Mouse (Mus musculus) layer of hippocampus, adult 2 months (tissue): ENCODE measurements around the gene Sft2d1. TPM values are rescaled to one million over a fixed set of nuclear protein-coding genes. Genes with fewer than 3 reads are reported as not detected.
A peak's percentile ranks its signal among the peaks of the same experiment; 100 is the strongest.

Experiments used
- DNase-seq, 2 experiments: peaks; one replicate each; pipeline ENCODE4 v3.0.0; 2022; ENCODE audit warnings: low spot score in 2 of 2
- H3K27ac ChIP-seq: fragments of 200-600 bp; 2 replicates; pipeline ENCODE4 v1.8.1; 2022
- H3K4me3 ChIP-seq: fragments of 200-600 bp; 2 replicates; pipeline ENCODE4 v1.8.1; 2022; ENCODE audit warnings: mild to moderate bottlenecking
- CTCF ChIP-seq: fragments of 200-600 bp; conservative IDR thresholded peaks from 2 replicates; pipeline ENCODE4 v1.8.1; 2022; ENCODE audit warnings: antibody characterized with exemption, mild to moderate bottlenecking, moderate library complexity
- total RNA-seq, 2 experiments: library from RNA; stranded (reverse); gene quantifications; 2 replicates each; pipeline ENCODE4 v1.2.3; 2021

Gene Sft2d1
- total RNA-seq, 2 experiments from 2014 or later: 48.4 to 61.5 TPM

- DNase-seq: no peak
- 0 out of 2 replicates have a peak overlapping the region, but pooled peaks have one; percentile 10 for H3K27ac ChIP-seq
- no peak for TF ChIP-seq CTCF
- no peak overlapping the region for H3K4me3 ChIP-seq
Observed at GRCm38 (mm10) chr17:8348941-8349340, 38.0 kb downstream of the Sft2d1 start.

GRCm38 (mm10) chr17:8351088-8351487 lies 40.2 kb downstream of the Sft2d1 start:
- peak in 1 of 2 experiments; percentile 58 for DNase-seq
- H3K4me3 ChIP-seq: no peak overlapping the region

GRCm38 (mm10) chr17:8355692-8356091 lies 44.8 kb downstream of the Sft2d1 start, which contains the start of gene T2:
Gene T2, plus strand, starts transcription at chr17:8355992.
- TF ChIP-seq CTCF: no peak
- H3K4me3 ChIP-seq: no peak within 1 kb of the TSS
- DNase-seq: no peak
- H3K27ac ChIP-seq: no peak within 1 kb of the TSS

More at GRCm38 (mm10) chr17:8351088-8351487, 40.2 kb downstream of the Sft2d1 start:
- no peak for TF ChIP-seq CTCF
- H3K27ac ChIP-seq: peak overlapping the region; percentile 77

GRCm38 (mm10) chr17:8357498-8357897 lies 46.6 kb downstream of the Sft2d1 start:
- Histone ChIP-seq H3K4me3 (no peak overlapping the region), H3K27ac (no peak overlapping the region)
- TF ChIP-seq CTCF: no peak
- no peak for DNase-seq

- TF ChIP-seq CTCF: no peak
- Histone ChIP-seq H3K27ac (no peak overlapping the region), H3K4me3 (no peak overlapping the region)
- DNase-seq: no peak
Observed at GRCm38 (mm10) chr17:8360876-8361275, 50.0 kb downstream of the Sft2d1 start.

- TF ChIP-seq CTCF: no peak
- DNase-seq: no peak
- Histone ChIP-seq H3K27ac (no peak overlapping the region), H3K4me3 (no peak overlapping the region)
Observed at GRCm38 (mm10) chr17:8361281-8362103, 50.6 kb downstream of the Sft2d1 start.

- Histone ChIP-seq H3K27ac (peak overlapping the region; percentile 93), H3K4me3 (peak overlapping the region; percentile 20; the same call in 1 of the 2 replicates)
- DNase-seq: peak in 1 of 2 experiments; percentile 38
- TF ChIP-seq CTCF: no peak
Observed at GRCm38 (mm10) chr17:8367514-8368480, 56.9 kb downstream of the Sft2d1 start.

- TF ChIP-seq CTCF: no peak
- Histone ChIP-seq H3K4me3 (peak overlapping the region; percentile 17; the same call in 1 of the 2 replicates), H3K27ac (peak overlapping the region; percentile 93)
- DNase-seq: peak; percentile 34 to 79
Observed at GRCm38 (mm10) chr17:8368570-8368969, 57.7 kb downstream of the Sft2d1 start.

GRCm38 (mm10) chr17:8369171-8369570 lies 58.3 kb downstream of the Sft2d1 start:
- H3K27ac ChIP-seq: peak overlapping the region; percentile 77
- no peak for DNase-seq

GRCm38 (mm10) chr17:8370634-8371229 lies 59.8 kb downstream of the Sft2d1 start:
- Histone ChIP-seq H3K27ac (peak overlapping the region; percentile 97), H3K4me3 (no peak overlapping the region)
- TF ChIP-seq CTCF: no peak
- DNase-seq: no peak

More at GRCm38 (mm10) chr17:8369171-8369570, 58.3 kb downstream of the Sft2d1 start:
- H3K4me3 ChIP-seq: no peak overlapping the region
- TF ChIP-seq CTCF: no peak

- peak overlapping the region; percentile 97 for H3K27ac ChIP-seq
- H3K4me3 ChIP-seq: peak overlapping the region; percentile 49
- DNase-seq: peak; percentile 72 to 86
- TF ChIP-seq CTCF: no peak
Observed at GRCm38 (mm10) chr17:8371834-8372233, 60.9 kb downstream of the Sft2d1 start.

GRCm38 (mm10) chr17:8372286-8373046 lies 61.6 kb downstream of the Sft2d1 start:
- peak; percentile 93 for TF ChIP-seq CTCF
- Histone ChIP-seq H3K4me3 (peak overlapping the region; percentile 49), H3K27ac (peak overlapping the region; percentile 97)
- DNase-seq: peak; percentile 81 to 85

Other genes starting within 250 kb of the Sft2d1 start
- under 1 TPM in 1 of 2 experiments, not detected in 1; 0.29 TPM for gene Gm49673, start 163.3 kb upstream of the Sft2d1 start, total RNA-seq
- gene Rnaset2a, start 163.0 kb upstream of the Sft2d1 start, total RNA-seq: 1 to 10 TPM; 6.3 to 7.2 TPM
- 10 to 100 TPM; 12.4 to 14.3 TPM for gene Fgfr1op, start 145.6 kb upstream of the Sft2d1 start, total RNA-seq
- under 1 TPM in 1 of 2 experiments, not detected in 1; 0.31 TPM for gene Ccr6, start 75.1 kb upstream of the Sft2d1 start, total RNA-seq
- 100 to 1,000 TPM; 138 to 143 TPM for gene Mpc1, start 28.2 kb upstream of the Sft2d1 start, total RNA-seq
- gene Prr18, start 26.4 kb downstream of the Sft2d1 start, total RNA-seq: 10 to 100 TPM; 18.0 to 19.3 TPM
- gene T2, start 44.9 kb downstream of the Sft2d1 start, total RNA-seq: under 1 TPM; 0.37 to 0.97 TPM
- gene T, start 123.3 kb downstream of the Sft2d1 start, total RNA-seq: not detected
- 10 to 100 TPM; 67.6 to 71.6 TPM for gene Pde10a, start 214.3 kb downstream of the Sft2d1 start, total RNA-seq